Mouse (Mus musculus) forebrain, postnatal 0 days (tissue): ENCODE measurements at regions not wholly inside any gene's neighbourhood (a gene's known extent, or its start where the extent isn't known, plus 50 kb on each side); places are given as distances from the start of the nearest gene placed in this dataset.

ENCODE experiments used
- ATAC-seq: fragments of 200-750 bp; cut with Nextera tagmentation; 2 replicates; pipeline ENCODE4 v1.8.0; 2017; ENCODE audit warnings: mild to moderate bottlenecking, moderate library complexity
- DNase-seq: peaks from one replicate; pipeline ENCODE4 v3.0.0-alpha.2; 2015
- H3K27ac ChIP-seq: fragments of 300-500 bp; sonication (generic); 2 replicates; pipeline ENCODE4 v1.5.1; 2014; ENCODE audit warnings: low read depth, mild to moderate bottlenecking, antibody characterized with exemption, low read length, moderate library complexity, mixed read lengths
- H3K27me3 ChIP-seq: fragments of 300-500 bp; sonication (generic); 2 replicates; pipeline ENCODE4 v1.6.1; 2014; ENCODE audit warnings: mild to moderate bottlenecking, low read length, mixed read lengths; ENCODE audit not compliant: insufficient read depth
- H3K36me3 ChIP-seq: fragments of 300-500 bp; sonication (generic); 2 replicates; pipeline ENCODE4 v1.6.1; 2014; ENCODE audit warnings: mild to moderate bottlenecking, moderate library complexity; ENCODE audit not compliant: insufficient read depth
- H3K4me1 ChIP-seq: fragments of 300-500 bp; sonication (generic); 2 replicates; pipeline ENCODE4 v1.6.1; 2014; ENCODE audit warnings: antibody characterized with exemption; ENCODE audit not compliant: insufficient read depth
- H3K4me2 ChIP-seq: fragments of 300-500 bp; sonication (generic); 2 replicates; pipeline ENCODE4 v1.6.1; 2014; ENCODE audit warnings: low read depth, mild to moderate bottlenecking, moderate library complexity
- H3K4me3 ChIP-seq: fragments of 300-500 bp; sonication (generic); 2 replicates; pipeline ENCODE4 v1.5.1; 2014; ENCODE audit warnings: low read depth, low read length, mixed read lengths
- H3K9ac ChIP-seq: fragments of 300-500 bp; sonication (generic); 2 replicates; pipeline ENCODE4 v1.6.1; 2014; ENCODE audit warnings: mild to moderate bottlenecking
- H3K9me3 ChIP-seq: fragments of 300-500 bp; sonication (generic); 2 replicates; pipeline ENCODE4 v1.6.1; 2016; ENCODE audit warnings: low read length
- CTCF ChIP-seq: sonication (generic); IDR thresholded peaks from 2 replicates; pipeline ENCODE4 v1.5.1; 2016; ENCODE audit warnings: antibody characterized with exemption, control low read depth, low read depth
- WGBS: fragments of 180-500 bp; shearing (Covaris S2); extraction: QIAGEN DNeasy Blood & Tissue Kit; methylation state at CpG from one replicate; pipeline ENCODE4 v1.1.7; 2014; 5-methylcytosine and 5-hydroxymethylcytosine counted together

DNA sequence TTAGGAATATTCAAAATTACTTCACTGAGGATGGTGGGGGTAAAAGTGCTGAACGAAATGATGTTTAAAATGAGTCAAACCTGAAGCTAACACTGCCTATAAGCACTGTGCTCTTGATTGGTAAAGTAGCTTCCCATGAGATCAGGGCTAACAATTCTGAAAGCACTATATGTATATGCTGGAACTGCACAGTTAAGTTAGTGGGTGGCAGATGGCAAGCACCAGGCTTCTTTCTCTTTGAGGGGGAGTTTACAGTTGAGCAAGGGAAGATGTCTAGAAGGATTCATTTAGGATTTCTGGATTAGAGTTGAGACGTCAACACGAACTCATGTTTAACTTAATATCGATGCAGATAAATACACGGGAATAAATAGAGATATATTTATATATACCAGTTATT lies 195.7 kb upstream of the Fn1 start:
- no peak for TF ChIP-seq CTCF
- DNase-seq, result no peak
- H3K4me1 ChIP-seq, result no peaks in the 10 kb centered on the region

GRCm38 (mm10) chr1:71844938-71845685 lies 192.1 kb upstream of the Fn1 start:
- no peaks in the 10 kb centered on the region for H3K27me3 ChIP-seq
- WGBS, result 71% methylated on average over 16 of the region's 16 CpGs
- H3K4me3 ChIP-seq, result no peak overlapping the region
- no peak for TF ChIP-seq CTCF
- no peak overlapping the region for H3K9ac ChIP-seq
- no peaks in the 10 kb centered on the region for H3K4me1 ChIP-seq
- 0 out of 2 replicates have a peak overlapping the region, but pooled peaks have one; percentile 22 for H3K27ac ChIP-seq
- no peaks in the 10 kb centered on the region for H3K9me3 ChIP-seq
- no peak overlapping the region for H3K4me2 ChIP-seq
- H3K36me3 ChIP-seq, result no peaks in the 10 kb centered on the region
- ATAC-seq (peak; percentile 14; the same call in 1 of the 2 replicates), DNase-seq (no peak)

More for the DNA sequence above, 195.7 kb upstream of the Fn1 start:
- no peak for ATAC-seq
- Histone ChIP-seq H3K4me3 (no peak overlapping the region), H3K9me3 (no peaks in the 10 kb centered on the region), H3K36me3 (no peaks in the 10 kb centered on the region), H3K27ac (no peak overlapping the region), H3K27me3 (no peaks in the 10 kb centered on the region), H3K4me2 (no peak overlapping the region), H3K9ac (no peak overlapping the region)
- 90% methylated on average over 5 of the region's 5 CpGs for WGBS

- no peak for TF ChIP-seq CTCF
- Histone ChIP-seq H3K36me3 (no peaks in the 10 kb centered on the region), H3K4me3 (no peak overlapping the region), H3K27ac (no peak overlapping the region), H3K27me3 (no peaks in the 10 kb centered on the region), H3K9me3 (no peaks in the 10 kb centered on the region), H3K4me2 (peak overlapping the region; percentile 42), H3K9ac (peak overlapping the region; percentile 33; the same call in 1 of the 2 replicates), H3K4me1 (no peaks in the 10 kb centered on the region)
- ATAC-seq (peak; percentile 75), DNase-seq (peak; percentile 53)
- WGBS, result 14% methylated on average over 12 of the region's 12 CpGs
Observed at GRCm38 (mm10) chr1:71837764-71838163, 184.8 kb upstream of the Fn1 start.

DNA sequence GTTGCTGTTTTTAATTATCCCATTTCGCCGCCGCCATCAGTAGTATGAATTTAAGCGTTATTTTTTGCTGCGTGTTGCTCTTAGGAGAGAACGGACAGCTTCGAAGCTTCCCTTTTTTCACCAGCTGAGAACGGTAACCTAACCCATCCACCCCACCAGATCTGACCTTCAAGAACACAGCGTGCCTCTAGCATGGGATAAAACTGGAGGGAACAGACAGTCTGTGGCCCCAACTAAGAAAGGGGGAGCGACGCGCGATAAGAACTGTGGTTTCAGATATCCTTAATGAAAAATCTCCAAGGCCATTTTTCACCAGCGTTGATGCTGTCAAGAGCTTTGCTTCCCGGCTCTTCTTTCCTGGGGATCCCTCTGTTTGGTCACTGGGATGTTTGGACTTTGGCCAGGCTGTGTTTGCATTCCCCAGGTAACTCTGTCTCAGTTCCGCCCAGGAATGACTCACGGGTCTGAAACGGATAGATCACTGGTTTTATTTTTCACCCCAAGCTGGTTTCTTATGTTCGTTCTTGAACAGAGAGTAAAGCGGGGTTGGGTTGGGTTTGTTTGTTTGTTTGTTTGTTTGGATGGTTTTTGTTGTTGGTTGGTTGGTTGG lies 184.1 kb upstream of the Fn1 start:
- WGBS, result 85% methylated on average over 20 of the region's 20 CpGs
- Histone ChIP-seq H3K27me3 (no peaks in the 10 kb centered on the region), H3K27ac (no peak overlapping the region), H3K4me2 (no peak overlapping the region), H3K9ac (no peak overlapping the region), H3K4me1 (no peaks in the 10 kb centered on the region), H3K4me3 (no peak overlapping the region), H3K36me3 (no peaks in the 10 kb centered on the region), H3K9me3 (no peaks in the 10 kb centered on the region)
- no peak for DNase-seq
- no peak for TF ChIP-seq CTCF
- ATAC-seq, result no peak

- no peak for ATAC-seq
- Histone ChIP-seq H3K9me3 (no peaks in the 10 kb centered on the region), H3K27ac (no peak overlapping the region), H3K36me3 (no peaks in the 10 kb centered on the region), H3K4me2 (no peak overlapping the region), H3K4me3 (no peak overlapping the region), H3K4me1 (no peaks in the 10 kb centered on the region), H3K27me3 (no peaks in the 10 kb centered on the region), H3K9ac (no peak overlapping the region)
- 90% methylated on average over 6 of the region's 6 CpGs for WGBS
- DNase-seq, result no peak
- no peak for TF ChIP-seq CTCF
Observed at GRCm38 (mm10) chr1:71830379-71830778, 177.4 kb upstream of the Fn1 start.

DNA sequence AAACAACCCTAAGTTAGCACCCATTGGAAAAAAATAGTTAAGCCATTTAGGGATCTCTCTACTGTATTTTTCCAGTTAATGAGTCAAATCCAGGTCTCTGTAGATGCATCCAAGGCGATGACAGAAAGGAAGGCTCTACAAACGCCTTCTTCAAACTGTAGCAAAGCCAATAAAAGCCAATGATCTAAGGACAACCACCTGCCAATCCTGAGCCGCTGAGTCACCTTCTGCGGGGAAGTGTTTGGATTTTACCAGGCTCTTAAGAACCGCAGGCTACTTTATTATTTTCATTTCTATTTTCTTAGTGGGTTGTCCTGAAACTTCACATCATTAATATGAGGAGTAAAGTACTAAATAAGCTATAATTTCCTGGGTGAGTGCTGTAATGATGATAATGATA lies 171.4 kb upstream of the Fn1 start:
- H3K4me3 ChIP-seq, result no peak overlapping the region
- DNase-seq (no peak), ATAC-seq (no peak)
- H3K4me1 ChIP-seq, result no peaks in the 10 kb centered on the region
- no peaks in the 10 kb centered on the region for H3K36me3 ChIP-seq
- no peak for TF ChIP-seq CTCF
- no peak overlapping the region for H3K9ac ChIP-seq
- WGBS, result 81% methylated on average over 5 of the region's 5 CpGs
- no peaks in the 10 kb centered on the region for H3K27me3 ChIP-seq
- H3K9me3 ChIP-seq, result no peaks in the 10 kb centered on the region
- no peak overlapping the region for H3K27ac ChIP-seq
- H3K4me2 ChIP-seq, result no peak overlapping the region

DNA sequence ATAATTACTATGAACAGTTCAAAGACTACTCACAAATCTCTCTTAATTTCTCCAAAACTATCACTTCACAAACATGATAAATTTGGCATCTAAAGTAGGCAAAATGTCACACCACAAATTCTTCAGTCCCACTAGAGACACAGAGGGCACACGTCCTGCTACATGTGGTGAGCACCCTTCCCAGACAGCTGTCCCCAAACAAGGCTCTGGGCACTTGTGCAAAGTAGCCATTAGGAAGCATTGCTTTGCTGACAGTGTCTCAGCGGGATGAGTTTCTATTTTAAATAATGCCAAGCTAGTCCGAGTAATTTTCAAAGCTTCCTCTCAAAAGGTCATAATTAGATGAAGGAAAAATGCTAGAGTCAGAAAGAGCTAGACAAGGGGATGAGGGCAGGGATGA lies 169.1 kb upstream of the Fn1 start:
- Histone ChIP-seq H3K4me2 (no peak overlapping the region), H3K27ac (no peak overlapping the region), H3K27me3 (no peaks in the 10 kb centered on the region), H3K9me3 (no peaks in the 10 kb centered on the region), H3K4me1 (no peaks in the 10 kb centered on the region), H3K36me3 (no peaks in the 10 kb centered on the region), H3K9ac (no peak overlapping the region), H3K4me3 (no peak overlapping the region)
- DNase-seq (no peak), ATAC-seq (no peak)
- WGBS, result 70% methylated on average over 3 of the region's 3 CpGs
- TF ChIP-seq CTCF, result no peak
